Mouse (Mus musculus) heart, postnatal 36 days (tissue): ENCODE data around the gene Tarbp1. TPM values are rescaled to one million over a fixed set of nuclear protein-coding genes. Genes with fewer than 3 reads are reported as not detected.
A peak's percentile ranks its signal among the peaks of the same experiment; 100 is the strongest.
"Not testable (repeated sequence)": the region's sequence is repeated elsewhere in the genome, so short reads cannot be mapped to it uniquely, and the experiment has no call there.

Source experiments
- DNase-seq, 2 experiments: peaks; one replicate each; pipeline ENCODE4 v3.0.0; 2021 to 2022
- intact Hi-C: fragments of 180-260 bp; cut with DNase I; formaldehyde crosslinking; loops from one replicate; pipeline ENCODE4 v1.15.1; 2025
- total RNA-seq, 2 experiments: library from RNA; stranded (reverse); gene quantifications; 2 replicates each; pipeline ENCODE4 v1.2.3; 2021

Gene Tarbp1
- total RNA-seq, 2 experiments from 2014 or later = 3.7 to 4.9 TPM

GRCm38 (mm10) chr8:126495461-126495860 is 20.6 kb upstream of the Tarbp1 start:
- DNase-seq = no peak
- intact Hi-C loops = loop anchor here (5.0 kb wide), 2 partner anchors 72 to 342 kb away; no protein-coding TSS in a partner anchor

- DNase-seq = no peak
- intact Hi-C loops = loop anchor here (5.0 kb wide), 2 partner anchors 73 to 343 kb away; no protein-coding TSS in a partner anchor
Observed at GRCm38 (mm10) chr8:126494160-126495110, 19.6 kb upstream of the Tarbp1 start.

GRCm38 (mm10) chr8:126482938-126483337 is 8.1 kb upstream of the Tarbp1 start:
- peak; percentile 75 to 84 for DNase-seq

GRCm38 (mm10) chr8:126482348-126482720 is 7.5 kb upstream of the Tarbp1 start:
- intact Hi-C loops = loop anchor here (5.0 to 10.0 kb wide), 3 partner anchors 225 to 682 kb away; no protein-coding TSS in a partner anchor
- DNase-seq = no peak

More at GRCm38 (mm10) chr8:126482938-126483337, 8.1 kb upstream of the Tarbp1 start:
- intact Hi-C loops = loop anchor here (5.0 to 10.0 kb wide), 3 partner anchors 226 to 682 kb away; no protein-coding TSS in a partner anchor

- intact Hi-C loops = loop anchor here (1.0 to 10.0 kb wide), 5 partner anchors 224 to 683 kb away; no protein-coding TSS in a partner anchor
- peak; percentile 69 to 71 for DNase-seq
Observed at GRCm38 (mm10) chr8:126481494-126482347, 6.9 kb upstream of the Tarbp1 start.

GRCm38 (mm10) chr8:126480366-126480765 is 5.5 kb upstream of the Tarbp1 start:
- intact Hi-C loops = loop anchor here (2.0 to 10.0 kb wide), 4 partner anchors 223 to 684 kb away; no protein-coding TSS in a partner anchor
- no peak for DNase-seq

- intact Hi-C loops = no loop called here
Observed at GRCm38 (mm10) chr8:126478714-126479113, 3.8 kb upstream of the Tarbp1 start.

GRCm38 (mm10) chr8:126476151-126476855 is 1.4 kb upstream of the Tarbp1 start:
- DNase-seq, intact Hi-C loops: not testable (repeated sequence)

More at GRCm38 (mm10) chr8:126478714-126479113, 3.8 kb upstream of the Tarbp1 start:
- DNase-seq = no peak

GRCm38 (mm10) chr8:126475738-126476137 is 873 bp upstream of the Tarbp1 start:
- DNase-seq, intact Hi-C loops: not testable (repeated sequence)

- peak in 1 of 2 experiments; percentile 11 for DNase-seq
- intact Hi-C loops = no loop called here
Observed at GRCm38 (mm10) chr8:126473802-126474298, 1.0 kb downstream of the Tarbp1 start.

GRCm38 (mm10) chr8:126464071-126464470 is 10.8 kb downstream of the Tarbp1 start:
- intact Hi-C loops = no loop called here

GRCm38 (mm10) chr8:126461735-126462134 is 13.1 kb downstream of the Tarbp1 start:
- intact Hi-C loops = no loop called here
- no peak for DNase-seq

More at GRCm38 (mm10) chr8:126464071-126464470, 10.8 kb downstream of the Tarbp1 start:
- DNase-seq = no peak

- intact Hi-C loops = no loop called here
- DNase-seq = peak; percentile 47 to 72
Observed at GRCm38 (mm10) chr8:126460274-126460673, 14.6 kb downstream of the Tarbp1 start.

GRCm38 (mm10) chr8:126455383-126455782 is 19.5 kb downstream of the Tarbp1 start:
- DNase-seq = no peak
- intact Hi-C loops = no loop called here

GRCm38 (mm10) chr8:126451158-126451557 is 23.7 kb downstream of the Tarbp1 start:
- intact Hi-C loops = no loop called here
- no peak for DNase-seq

GRCm38 (mm10) chr8:126438937-126439336 is 35.9 kb downstream of the Tarbp1 start:
- DNase-seq = no peak
- intact Hi-C loops = no loop called here

GRCm38 (mm10) chr8:126433827-126434226 is 41.0 kb downstream of the Tarbp1 start:
- no peak for DNase-seq
- intact Hi-C loops = no loop called here

GRCm38 (mm10) chr8:126429635-126430034 is 45.2 kb downstream of the Tarbp1 start:
- DNase-seq = no peak
- intact Hi-C loops = no loop called here

- intact Hi-C loops = loop anchor here (5.0 kb wide), 1 partner anchor 522 kb away; the partner anchor contains the start of gene Tomm20
- DNase-seq = no peak
Observed at GRCm38 (mm10) chr8:126424946-126425345, 49.9 kb downstream of the Tarbp1 start.
